Mouse (Mus musculus) forebrain, embryonic 13.5 days (tissue): Measurements from ENCODE around the gene Letm1. TPM values are rescaled to one million over a fixed set of nuclear protein-coding genes. Genes with fewer than 3 reads are reported as not detected.

ENCODE experiments used
- ATAC-seq: fragments of 200-750 bp; cut with Nextera tagmentation; 2 replicates; pipeline ENCODE4 v1.8.0; 2017
- H3K27ac ChIP-seq: fragments of 300-500 bp; sonication (generic); 2 replicates; pipeline ENCODE4 v1.5.1; 2015; ENCODE audit warnings: inconsistent platforms, mild to moderate bottlenecking, moderate library complexity
- H3K27me3 ChIP-seq: fragments of 300-500 bp; sonication (generic); 2 replicates; pipeline ENCODE4 v1.6.1; 2015; ENCODE audit warnings: mild to moderate bottlenecking, inconsistent platforms
- H3K36me3 ChIP-seq: fragments of 300-500 bp; sonication (generic); 2 replicates; pipeline ENCODE4 v1.6.1; 2015; ENCODE audit warnings: mild to moderate bottlenecking, inconsistent platforms; ENCODE audit not compliant: poor library complexity, severe bottlenecking
- H3K4me1 ChIP-seq: fragments of 300-500 bp; sonication (generic); 2 replicates; pipeline ENCODE4 v1.6.1; 2015; ENCODE audit warnings: inconsistent platforms
- H3K4me2 ChIP-seq: fragments of 300-500 bp; sonication (generic); 2 replicates; pipeline ENCODE4 v1.6.1; 2015; ENCODE audit warnings: inconsistent platforms, mild to moderate bottlenecking, moderate library complexity
- H3K4me3 ChIP-seq: fragments of 300-500 bp; sonication (generic); 2 replicates; pipeline ENCODE4 v1.5.1; 2015; ENCODE audit warnings: mild to moderate bottlenecking, inconsistent platforms
- H3K9ac ChIP-seq: fragments of 300-500 bp; sonication (generic); 2 replicates; pipeline ENCODE4 v1.6.1; 2015; ENCODE audit warnings: mild to moderate bottlenecking, inconsistent platforms
- H3K9me3 ChIP-seq: fragments of 300-500 bp; sonication (generic); replicated peaks from 2 replicates; pipeline ENCODE4 v1.6.1; 2016; ENCODE audit warnings: inconsistent platforms
- WGBS: fragments of 180-500 bp; shearing (Covaris S2); methylation state at CpG from one replicate; pipeline ENCODE4 v1.1.7; 2015; 5-methylcytosine and 5-hydroxymethylcytosine counted together
- polyA plus RNA-seq: library from polyadenylated mRNA; unstranded; fragments of >200 nt; fragmentation: Nextera tagmentation; extraction: Ambion mirVana; gene quantifications from 2 replicates; pipeline ENCODE4 v1.2.1, GENCODE M21; 2015

The Letm1 gene
- polyA plus RNA-seq, 1 experiment from 2014 or later = 47.5 TPM

GRCm38 (mm10) chr5:33818104-33818503 is 35.5 kb upstream of the Letm1 start:
- no peak for ATAC-seq
- no peak overlapping the region for H3K4me2 ChIP-seq
- no peaks in the 10 kb centered on the region for H3K27me3 ChIP-seq
- H3K9me3 ChIP-seq = no peaks in the 10 kb centered on the region
- H3K27ac ChIP-seq = no peak overlapping the region
- no peaks in the 10 kb centered on the region for H3K36me3 ChIP-seq
- H3K4me3 ChIP-seq = no peak overlapping the region
- H3K9ac ChIP-seq = no peak overlapping the region
- peaks cover 26% of the 10 kb centered on the region for H3K4me1 ChIP-seq
- 4% methylated on average over 5 of the region's 5 CpGs for WGBS

GRCm38 (mm10) chr5:33816008-33816725 is 33.5 kb upstream of the Letm1 start:
- no peak overlapping the region for H3K4me2 ChIP-seq
- 85% methylated on average over 6 of the region's 6 CpGs for WGBS
- H3K27ac ChIP-seq = no peak overlapping the region
- H3K9ac ChIP-seq = no peak overlapping the region
- no peak for ATAC-seq
- H3K27me3 ChIP-seq = no peaks in the 10 kb centered on the region
- H3K36me3 ChIP-seq = no peaks in the 10 kb centered on the region
- no peaks in the 10 kb centered on the region for H3K9me3 ChIP-seq
- H3K4me1 ChIP-seq = peaks cover 13% of the 10 kb centered on the region
- H3K4me3 ChIP-seq = no peak overlapping the region

GRCm38 (mm10) chr5:33811519-33811918 is 28.9 kb upstream of the Letm1 start:
- no peaks in the 10 kb centered on the region for H3K4me1 ChIP-seq
- no peaks in the 10 kb centered on the region for H3K36me3 ChIP-seq
- 81% methylated on average over 4 of the region's 4 CpGs for WGBS
- H3K4me3 ChIP-seq = no peak overlapping the region
- no peaks in the 10 kb centered on the region for H3K27me3 ChIP-seq
- H3K4me2 ChIP-seq = no peak overlapping the region
- H3K9me3 ChIP-seq = no peaks in the 10 kb centered on the region
- H3K9ac ChIP-seq = no peak overlapping the region
- ATAC-seq = no peak
- H3K27ac ChIP-seq = no peak overlapping the region

GRCm38 (mm10) chr5:33803337-33803736 is 20.7 kb upstream of the Letm1 start:
- H3K9ac ChIP-seq = no peak overlapping the region
- 91% methylated on average over 2 of the region's 2 CpGs for WGBS
- no peak for ATAC-seq
- H3K27ac ChIP-seq = no peak overlapping the region
- H3K9me3 ChIP-seq = peaks cover 21% of the 10 kb centered on the region
- H3K4me3 ChIP-seq = no peak overlapping the region
- no peaks in the 10 kb centered on the region for H3K4me1 ChIP-seq
- no peaks in the 10 kb centered on the region for H3K27me3 ChIP-seq
- no peaks in the 10 kb centered on the region for H3K36me3 ChIP-seq
- no peak overlapping the region for H3K4me2 ChIP-seq

GRCm38 (mm10) chr5:33791912-33792643 is 9.5 kb upstream of the Letm1 start:
- Histone ChIP-seq H3K4me3 (no peak overlapping the region), H3K27ac (no peak overlapping the region), H3K27me3 (no peaks in the 10 kb centered on the region), H3K9me3 (no peaks in the 10 kb centered on the region), H3K4me1 (no peaks in the 10 kb centered on the region), H3K36me3 (no peaks in the 10 kb centered on the region), H3K4me2 (no peak overlapping the region), H3K9ac (no peak overlapping the region)
- ATAC-seq = no peak
- 81% methylated on average over 5 of the region's 5 CpGs for WGBS

GRCm38 (mm10) chr5:33782999-33783390 is 378 bp upstream of the Letm1 start:
- ATAC-seq = no peak; the same call in 1 of the 2 replicates
- Histone ChIP-seq H3K9ac (peak overlapping the region; percentile 89), H3K36me3 (0 out of 2 replicates have a peak, but pooled peaks cover under 1% of the 10 kb centered on the region), H3K4me3 (peak overlapping the region; percentile 82), H3K4me1 (peaks cover 23% of the 10 kb centered on the region), H3K27me3 (no peaks in the 10 kb centered on the region), H3K27ac (peak overlapping the region; percentile 79; the same call in 1 of the 2 replicates), H3K9me3 (no peaks in the 10 kb centered on the region), H3K4me2 (peak overlapping the region; percentile 94)
- WGBS = 15% methylated on average over 6 of the region's 6 CpGs

- H3K27ac ChIP-seq = peak overlapping the region; percentile 79
- peak overlapping the region; percentile 94 for H3K4me2 ChIP-seq
- peaks cover 11% of the 10 kb centered on the region for H3K36me3 ChIP-seq
- ATAC-seq = no peak
- no peaks in the 10 kb centered on the region for H3K9me3 ChIP-seq
- peak overlapping the region; percentile 89 for H3K9ac ChIP-seq
- no peaks in the 10 kb centered on the region for H3K27me3 ChIP-seq
- WGBS = 7% methylated on average over 11 of the region's 11 CpGs
- peaks cover 23% of the 10 kb centered on the region for H3K4me1 ChIP-seq
- H3K4me3 ChIP-seq = peak overlapping the region; percentile 82
These were observed 663 bp downstream of the Letm1 start for GRCm38 (mm10) chr5:33781964-33782344.

GRCm38 (mm10) chr5:33777195-33777594 is 5.4 kb downstream of the Letm1 start:
- ATAC-seq = no peak
- no peak overlapping the region for H3K9ac ChIP-seq
- peaks cover 37% of the 10 kb centered on the region for H3K36me3 ChIP-seq
- H3K4me2 ChIP-seq = no peak overlapping the region
- H3K9me3 ChIP-seq = no peaks in the 10 kb centered on the region
- H3K4me1 ChIP-seq = peaks cover 17% of the 10 kb centered on the region
- no peaks in the 10 kb centered on the region for H3K27me3 ChIP-seq
- H3K4me3 ChIP-seq = no peak overlapping the region
- no peak overlapping the region for H3K27ac ChIP-seq

- no peak overlapping the region for H3K27ac ChIP-seq
- no peak for ATAC-seq
- no peak overlapping the region for H3K9ac ChIP-seq
- WGBS = 94% methylated on average over 8 of the region's 8 CpGs
- no peaks in the 10 kb centered on the region for H3K9me3 ChIP-seq
- H3K4me2 ChIP-seq = no peak overlapping the region
- no peaks in the 10 kb centered on the region for H3K27me3 ChIP-seq
- H3K36me3 ChIP-seq = peaks cover 94% of the 10 kb centered on the region
- H3K4me3 ChIP-seq = no peak overlapping the region
- H3K4me1 ChIP-seq = no peaks in the 10 kb centered on the region
These were observed 39.1 kb downstream of the Letm1 start for GRCm38 (mm10) chr5:33743481-33743880.

- WGBS = 94% methylated on average over 4 of the region's 4 CpGs
- Histone ChIP-seq H3K4me3 (no peak overlapping the region), H3K9ac (no peak overlapping the region), H3K27ac (no peak overlapping the region), H3K4me2 (no peak overlapping the region), H3K9me3 (no peaks in the 10 kb centered on the region), H3K36me3 (peaks cover 80% of the 10 kb centered on the region), H3K4me1 (no peaks in the 10 kb centered on the region), H3K27me3 (no peaks in the 10 kb centered on the region)
- no peak for ATAC-seq
These were observed 42.1 kb downstream of the Letm1 start for GRCm38 (mm10) chr5:33740548-33740947.

- no peak overlapping the region for H3K9ac ChIP-seq
- H3K4me2 ChIP-seq = no peak overlapping the region
- H3K27ac ChIP-seq = no peak overlapping the region
- no peaks in the 10 kb centered on the region for H3K9me3 ChIP-seq
- H3K4me1 ChIP-seq = no peaks in the 10 kb centered on the region
- no peak overlapping the region for H3K4me3 ChIP-seq
- no peaks in the 10 kb centered on the region for H3K27me3 ChIP-seq
- ATAC-seq = no peak; the same call in 1 of the 2 replicates
- peaks cover 80% of the 10 kb centered on the region for H3K36me3 ChIP-seq
These were observed 44.3 kb downstream of the Letm1 start for GRCm38 (mm10) chr5:33738341-33738740.

GRCm38 (mm10) chr5:33737903-33738321 is 44.7 kb downstream of the Letm1 start:
- Histone ChIP-seq H3K27ac (no peak overlapping the region), H3K27me3 (no peaks in the 10 kb centered on the region), H3K4me1 (no peaks in the 10 kb centered on the region), H3K4me3 (no peak overlapping the region), H3K9me3 (no peaks in the 10 kb centered on the region), H3K4me2 (no peak overlapping the region), H3K9ac (no peak overlapping the region), H3K36me3 (peaks cover 80% of the 10 kb centered on the region)
- 23% methylated on average over 7 of the region's 7 CpGs for WGBS
- peak; percentile 39 for ATAC-seq
